ENCODE assay signal across 8 mouse cellular contexts in genomic region chr2:156312297-156312897, GRCm38 (mm10). TPM values are rescaled to one million over a fixed set of nuclear protein-coding genes. Genes with fewer than 3 reads are reported as not detected.
DNase-seq lines count a peak whose midpoint lies in the region; ATAC-seq and TF ChIP-seq lines count a peak whose summit lies in the region.

TSS of gene Cnbd2 (plus strand) at chr2:156312299.
TSS of gene Scand1 (minus strand) at chr2:156312704.

- no peak for TF ChIP-seq CTCF in E14TG2a.4 (conservative IDR thresholded peaks at IDR 0.05; ENCODE audit: low read length)

- H3K9me3 ChIP-seq in E14TG2a.4 (ENCODE audit: low read length): peaks cover 4% of the 10 kb centered on the region; the same call in 1 of the 2 replicates
- H3K9me3 ChIP-seq in forebrain, embryonic 13.5 days (replicated peaks): no peaks in the 10 kb centered on the region
- no peaks in the 10 kb centered on the region for H3K9me3 ChIP-seq in neural tube, embryonic 15.5 days (replicated peaks)

- peak within 1 kb of the TSS; percentile 89 for H3K4me2 ChIP-seq in forebrain, embryonic 13.5 days
- H3K4me2 ChIP-seq in neural tube, embryonic 15.5 days: peak within 1 kb of the TSS; percentile 85

- intact Hi-C loops in heart, postnatal 14 days (cut with DNase I): no loop called here

- H3K4me1 ChIP-seq in E14TG2a.4 (replicated peaks; ENCODE audit: low read depth, low read length): peaks cover 7% of the 10 kb centered on the region
- peaks cover 12% of the 10 kb centered on the region for H3K4me1 ChIP-seq in forebrain, embryonic 13.5 days
- peaks cover 17% of the 10 kb centered on the region for H3K4me1 ChIP-seq in neural tube, embryonic 15.5 days

- H3K9ac ChIP-seq in forebrain, embryonic 13.5 days: peak within 1 kb of the TSS; percentile 96
- H3K9ac ChIP-seq in neural tube, embryonic 15.5 days (replicated peaks): peak within 1 kb of the TSS; percentile 94

- no peaks in the 10 kb centered on the region for H3K27me3 ChIP-seq in E14TG2a.4 (ENCODE audit: insufficient read depth, low read length)
- H3K27me3 ChIP-seq in forebrain, embryonic 13.5 days: no peaks in the 10 kb centered on the region
- no peaks in the 10 kb centered on the region for H3K27me3 ChIP-seq in neural tube, embryonic 15.5 days (replicated peaks)

- peak; percentile 75 for DNase-seq in c-Kit-positive CD71-positive TER-119-positive erythroid progenitor cells, embryonic 14.5 days (ENCODE audit: low spot score)
- peak; percentile 82 to 83 for DNase-seq in heart, postnatal 14 days
- peak; percentile 83 for DNase-seq in layer of hippocampus, adult 11-12 months (ENCODE audit: low spot score)
- peak; percentile 88 to 89 for DNase-seq in lung, adult 18-20 months
- peak; percentile 85 for DNase-seq in testis, postnatal 14 days (ENCODE audit: low spot score)

- peak within 1 kb of the TSS; percentile 89 for H3K4me3 ChIP-seq in E14TG2a.4 (replicated peaks; ENCODE audit: low read length)
- H3K4me3 ChIP-seq in forebrain, embryonic 13.5 days: peak within 1 kb of the TSS; percentile 88
- peak within 1 kb of the TSS; percentile 93 for H3K4me3 ChIP-seq in neural tube, embryonic 15.5 days (replicated peaks)

- peaks cover 35% of the 10 kb centered on the region for H3K36me3 ChIP-seq in E14TG2a.4 (ENCODE audit: insufficient read depth, low read length)
- H3K36me3 ChIP-seq in forebrain, embryonic 13.5 days (ENCODE audit: poor library complexity, severe bottlenecking): peaks cover 6% of the 10 kb centered on the region
- peaks cover 10% of the 10 kb centered on the region for H3K36me3 ChIP-seq in neural tube, embryonic 15.5 days

- under 1% methylated on average over 42 of the region's 49 CpGs for WGBS in forebrain, embryonic 13.5 days
- WGBS in neural tube, embryonic 15.5 days: under 1% methylated on average over 42 of the region's 49 CpGs

- H3K27ac ChIP-seq in forebrain, embryonic 13.5 days: peak within 1 kb of the TSS; percentile 96
- H3K27ac ChIP-seq in neural tube, embryonic 15.5 days (replicated peaks): peak within 1 kb of the TSS; percentile 96

- peak; percentile 94 for ATAC-seq in forebrain, embryonic 13.5 days
- peak; percentile 94 for ATAC-seq in neural tube, embryonic 15.5 days (ENCODE audit: low FRiP score)

RNA-seq across cellular contexts. Expression of gene Cnbd2, which starts in this region (rescaled TPM):
- 5.4 and 5.7 TPM in 2 replicates for polyA plus RNA-seq in forebrain, embryonic 13.5 days (2015; fragmentation: Nextera tagmentation; extraction: Ambion mirVana)
- 1 to 10 TPM in 1 of 2 experiments, under 1 TPM in 1; 0.91 to 1.5 TPM for total RNA-seq in heart, postnatal 14 days (2021)
- 8.1 and 9.2 TPM in 2 replicates for polyA plus RNA-seq in neural tube, embryonic 15.5 days (2015; fragmentation: Nextera tagmentation; extraction: Ambion mirVana)

RNA-seq across cellular contexts. Expression of gene Scand1, which starts in this region (rescaled TPM):
- 72.2 and 85.3 TPM in 2 replicates for polyA plus RNA-seq in forebrain, embryonic 13.5 days (2015; fragmentation: Nextera tagmentation; extraction: Ambion mirVana)
- total RNA-seq in heart, postnatal 14 days (2021): 10 to 100 TPM; 78.8 to 79.7 TPM
- 94.0 and 111 TPM in 2 replicates for polyA plus RNA-seq in neural tube, embryonic 15.5 days (2015; fragmentation: Nextera tagmentation; extraction: Ambion mirVana)

Comparison
In these comparisons a context has a peak if more than half of its experiments do, and no peak if none do; other contexts are left out.
1. Peak in every context shown above with its lines: DNase-seq, ATAC-seq, H3K4me3 ChIP-seq and H3K27ac ChIP-seq.